Mouse (Mus musculus): Measurements from ENCODE around the gene Adcy7.

GRCm38 (mm10) chr8:88286421-88286960, 14.3 kb downstream of the Adcy7 start:
- TF ChIP-seq POLR2A (IDR thresholded peaks at IDR 0.05; ENCODE audit: low read depth, low read length) = no peak
- TF ChIP-seq CTCF (IDR thresholded peaks at IDR 0.05; ENCODE audit: extremely low read depth, insufficient read length, insufficient replicate concordance, low read depth, low read length) = no peak
